Mouse (Mus musculus) forebrain, embryonic 16.5 days (tissue): ENCODE data around the gene Tpm1. TPM values are rescaled to one million over a fixed set of nuclear protein-coding genes. Genes with fewer than 3 reads are reported as not detected.
A peak's percentile ranks its signal among the peaks of the same experiment; 100 is the strongest.

Source experiments
- ATAC-seq: fragments of 200-750 bp; cut with Nextera tagmentation; 2 replicates; pipeline ENCODE4 v1.8.0; 2017; ENCODE audit warnings: mild to moderate bottlenecking, moderate library complexity
- H3K27ac ChIP-seq: fragments of 300-500 bp; sonication (generic); 2 replicates; pipeline ENCODE4 v1.5.1; 2014; ENCODE audit warnings: low read length, control low read depth
- H3K27me3 ChIP-seq: fragments of 300-500 bp; sonication (generic); replicated peaks from 2 replicates; pipeline ENCODE4 v1.6.1; 2014; ENCODE audit warnings: low read length; ENCODE audit not compliant: control insufficient read depth, insufficient read depth
- H3K36me3 ChIP-seq: fragments of 300-500 bp; sonication (generic); 2 replicates; pipeline ENCODE4 v1.6.1; 2014; ENCODE audit not compliant: control insufficient read depth, insufficient read depth
- H3K4me1 ChIP-seq: fragments of 300-500 bp; sonication (generic); replicated peaks from 2 replicates; pipeline ENCODE4 v1.6.1; 2014; ENCODE audit warnings: low read length; ENCODE audit not compliant: control insufficient read depth, insufficient read depth
- H3K4me2 ChIP-seq: fragments of 300-500 bp; sonication (generic); 2 replicates; pipeline ENCODE4 v1.6.1; 2014; ENCODE audit warnings: mild to moderate bottlenecking, low read length, control low read depth
- H3K4me3 ChIP-seq: fragments of 300-500 bp; sonication (generic); replicated peaks from 2 replicates; pipeline ENCODE4 v1.5.1; 2014; ENCODE audit warnings: mild to moderate bottlenecking, low read length, control low read depth
- H3K9ac ChIP-seq: fragments of 300-500 bp; sonication (generic); replicated peaks from 2 replicates; pipeline ENCODE4 v1.6.1; 2014; ENCODE audit warnings: low read depth, low read length, control low read depth
- H3K9me3 ChIP-seq: fragments of 300-500 bp; sonication (generic); 2 replicates; pipeline ENCODE4 v1.6.1; 2016; ENCODE audit warnings: low read length; ENCODE audit not compliant: control insufficient read depth
- WGBS: fragments of 180-500 bp; shearing (Covaris S2); extraction: QIAGEN DNeasy Blood & Tissue Kit; methylation state at CpG from one replicate; pipeline ENCODE4 v1.1.7; 2014; 5-methylcytosine and 5-hydroxymethylcytosine counted together
- polyA plus RNA-seq: library from polyadenylated mRNA; unstranded; fragments of >200 nt; fragmentation: Nextera tagmentation; extraction: Ambion mirVana; gene quantifications from 2 replicates; pipeline ENCODE4 v1.2.1, GENCODE M21; 2015

Gene Tpm1
- polyA plus RNA-seq, 1 experiment from 2014 or later = 120 TPM

DNA sequence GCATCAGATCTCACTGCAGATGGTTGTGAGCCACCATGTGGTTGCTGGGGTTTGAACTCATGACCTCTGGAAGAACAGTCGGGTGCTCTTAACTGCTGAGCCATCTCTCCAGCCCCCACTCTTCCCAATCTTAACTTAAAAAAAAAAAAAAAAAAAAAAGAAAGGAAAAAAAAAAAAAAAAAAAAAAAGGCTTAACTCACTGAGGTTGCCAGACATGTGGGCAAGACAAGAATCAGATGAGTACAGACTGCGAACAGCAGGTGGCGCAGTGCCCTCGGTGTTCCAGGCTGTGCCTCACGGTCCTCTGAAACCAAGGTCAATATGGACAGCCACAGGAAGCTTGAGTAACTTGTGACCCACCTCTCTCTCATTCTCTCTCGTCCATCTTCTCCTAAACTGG, 48.2 kb downstream of the Tpm1 start:
- H3K4me2 ChIP-seq = no peak overlapping the region
- peak; percentile 18; the same call in 1 of the 2 replicates for ATAC-seq
- H3K36me3 ChIP-seq = no peaks in the 10 kb centered on the region
- no peak overlapping the region for H3K27ac ChIP-seq
- no peak overlapping the region for H3K4me3 ChIP-seq
- H3K9me3 ChIP-seq = no peaks in the 10 kb centered on the region
- H3K9ac ChIP-seq = no peak overlapping the region
- no peaks in the 10 kb centered on the region for H3K27me3 ChIP-seq
- 4% methylated on average over 6 of the region's 6 CpGs for WGBS
- H3K4me1 ChIP-seq = no peaks in the 10 kb centered on the region

DNA sequence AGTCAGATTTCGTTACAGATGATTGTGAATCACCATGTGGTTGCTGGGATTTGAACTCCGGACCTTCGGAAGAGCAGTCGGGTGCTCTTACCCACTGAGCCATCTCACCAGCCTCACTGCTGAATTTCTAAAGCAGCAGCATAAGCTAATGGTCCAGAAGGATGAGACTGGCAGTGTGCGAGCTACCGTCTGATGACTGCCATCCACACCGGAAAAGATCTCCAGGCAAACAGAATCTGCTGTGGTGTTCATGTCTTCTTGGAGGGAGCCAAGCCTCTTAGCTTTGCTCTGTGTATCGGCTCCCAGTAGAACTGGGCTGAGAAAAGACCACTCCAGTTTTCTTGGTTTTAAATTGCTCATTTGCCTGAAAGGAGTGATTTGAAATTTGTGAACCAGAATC, 49.5 kb downstream of the Tpm1 start:
- Histone ChIP-seq H3K27ac (no peak overlapping the region), H3K4me3 (no peak overlapping the region), H3K4me1 (no peaks in the 10 kb centered on the region), H3K4me2 (no peak overlapping the region), H3K9ac (no peak overlapping the region), H3K9me3 (no peaks in the 10 kb centered on the region), H3K27me3 (no peaks in the 10 kb centered on the region), H3K36me3 (no peaks in the 10 kb centered on the region)
- ATAC-seq = peak; percentile 89
- WGBS = 81% methylated on average over 8 of the region's 8 CpGs

DNA sequence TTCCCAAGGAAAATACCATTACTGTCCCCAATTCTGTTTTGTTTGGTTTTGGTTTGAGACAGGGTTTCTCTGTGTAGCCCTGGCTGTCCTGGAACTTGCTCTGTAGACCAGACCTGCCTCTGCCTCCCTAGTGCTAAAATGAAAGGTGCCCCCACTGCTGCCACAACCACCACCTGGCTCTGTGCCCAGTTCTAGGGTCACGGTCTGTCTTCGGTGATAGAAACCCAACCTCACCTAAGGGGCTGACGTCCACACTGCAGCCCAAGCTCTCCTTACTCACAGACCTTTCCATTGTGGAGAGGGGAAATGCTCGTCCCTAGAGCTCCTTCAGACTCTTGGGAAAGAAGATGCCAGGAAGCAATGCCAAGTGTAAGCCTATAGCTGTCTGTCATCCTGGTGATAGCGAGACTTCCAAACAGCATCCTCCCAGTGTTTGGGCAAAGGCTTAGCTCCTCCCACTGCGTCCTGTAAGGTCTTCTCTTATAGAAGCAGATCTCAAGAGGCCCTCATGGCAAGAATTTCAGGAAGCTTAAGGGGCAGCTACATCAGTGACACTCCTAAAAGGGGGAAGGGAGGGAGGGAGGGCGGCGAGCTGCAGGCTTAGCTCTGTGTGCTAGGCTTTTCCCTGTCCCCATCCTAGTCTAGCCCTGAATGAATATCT, 57.3 kb downstream of the Tpm1 start:
- H3K27me3 ChIP-seq = 0 out of 2 replicates have a peak, but pooled peaks cover 2% of the 10 kb centered on the region
- no peaks in the 10 kb centered on the region for H3K36me3 ChIP-seq
- H3K27ac ChIP-seq = no peak overlapping the region
- WGBS = 82% methylated on average over 8 of the region's 8 CpGs
- no peak overlapping the region for H3K9ac ChIP-seq
- H3K4me1 ChIP-seq = no peaks in the 10 kb centered on the region
- H3K4me2 ChIP-seq = no peak overlapping the region
- H3K9me3 ChIP-seq = no peaks in the 10 kb centered on the region
- H3K4me3 ChIP-seq = no peak overlapping the region
- ATAC-seq = no peak

DNA sequence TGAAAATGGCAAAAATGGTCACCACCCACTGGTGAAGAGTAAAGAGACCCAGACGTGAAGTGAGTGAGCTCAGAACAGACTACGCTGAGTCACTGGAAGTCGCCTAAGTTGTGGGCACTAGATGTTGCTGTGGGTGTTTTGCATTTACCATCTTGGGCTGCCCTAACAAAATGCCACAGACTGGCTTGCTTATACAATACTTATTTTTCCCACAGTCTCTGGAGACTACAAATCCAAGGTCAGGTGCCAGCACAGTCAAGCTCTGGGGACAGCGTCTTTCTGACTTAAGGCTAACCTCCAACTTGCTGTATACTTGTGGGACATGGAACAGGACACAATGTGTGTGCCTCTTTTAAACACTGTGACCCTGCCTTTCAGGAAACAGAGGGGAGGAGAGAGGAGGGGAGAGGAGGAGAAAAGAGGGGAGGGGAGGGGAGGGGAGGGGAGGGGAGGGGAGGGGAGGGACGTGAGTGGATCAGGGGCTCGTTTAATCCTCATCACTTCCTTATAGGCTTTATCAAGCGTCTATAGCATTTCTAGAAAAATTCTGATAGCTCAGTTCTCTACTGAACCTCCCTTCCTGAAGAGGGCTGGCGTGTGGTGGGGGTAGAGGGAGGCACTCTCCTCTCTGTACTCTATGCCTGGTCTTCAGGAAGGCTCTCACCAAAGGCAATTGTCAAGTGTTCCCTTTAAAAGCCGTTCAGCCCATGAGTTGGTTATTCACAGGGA, 58.0 kb downstream of the Tpm1 start:
- no peak overlapping the region for H3K4me3 ChIP-seq
- no peaks in the 10 kb centered on the region for H3K4me1 ChIP-seq
- WGBS = 54% methylated on average over 9 of the region's 9 CpGs
- H3K27ac ChIP-seq = no peak overlapping the region
- ATAC-seq = no peak
- H3K4me2 ChIP-seq = no peak overlapping the region
- H3K36me3 ChIP-seq = no peaks in the 10 kb centered on the region
- no peak overlapping the region for H3K9ac ChIP-seq
- 0 out of 2 replicates have a peak, but pooled peaks cover 2% of the 10 kb centered on the region for H3K27me3 ChIP-seq
- H3K9me3 ChIP-seq = no peaks in the 10 kb centered on the region

DNA sequence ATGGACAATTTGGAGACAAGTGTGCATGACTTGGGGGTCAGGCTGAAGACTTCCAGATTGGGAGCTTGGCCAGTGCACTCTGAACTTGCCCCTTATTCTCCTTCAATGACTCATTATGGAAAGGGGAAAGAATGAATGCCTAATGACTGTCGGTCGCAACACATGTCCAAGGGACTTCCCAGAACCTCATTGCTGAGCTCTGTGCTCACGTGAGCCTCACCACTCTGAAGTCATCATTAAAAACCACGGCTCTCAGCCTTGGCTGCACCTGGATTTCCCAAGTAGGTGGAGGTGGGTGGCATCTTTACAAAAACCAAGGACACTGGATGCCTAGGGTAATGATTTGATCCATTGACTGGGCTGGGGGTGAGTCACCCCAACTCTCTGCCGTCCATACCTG, 59.2 kb downstream of the Tpm1 start:
- no peak for ATAC-seq
- Histone ChIP-seq H3K4me3 (no peak overlapping the region), H3K4me1 (no peaks in the 10 kb centered on the region), H3K9me3 (no peaks in the 10 kb centered on the region), H3K27me3 (0 out of 2 replicates have a peak, but pooled peaks cover 2% of the 10 kb centered on the region), H3K4me2 (no peak overlapping the region), H3K9ac (no peak overlapping the region), H3K27ac (no peak overlapping the region), H3K36me3 (no peaks in the 10 kb centered on the region)
- 91% methylated on average over 5 of the region's 5 CpGs for WGBS

DNA sequence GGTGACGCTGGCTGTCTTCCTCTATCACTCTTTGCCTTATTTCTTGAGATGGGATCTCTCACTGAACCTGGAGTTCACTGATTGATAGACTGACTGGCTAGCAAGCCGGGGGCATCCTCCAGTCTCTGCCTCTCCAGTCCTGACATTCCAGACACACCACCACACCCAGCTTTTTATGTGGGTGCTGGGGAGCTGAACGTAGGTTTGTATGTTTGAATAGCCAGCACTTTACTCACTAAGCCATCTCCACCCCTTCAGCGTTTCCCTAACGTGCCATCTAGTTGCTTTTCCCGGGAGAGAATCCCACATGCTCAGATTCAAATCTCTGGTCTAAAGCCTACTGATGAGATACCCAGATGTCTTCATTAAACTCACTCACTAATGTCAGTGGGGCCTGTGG, 59.6 kb downstream of the Tpm1 start:
- 89% methylated on average over 6 of the region's 6 CpGs for WGBS
- Histone ChIP-seq H3K4me2 (no peak overlapping the region), H3K9me3 (no peaks in the 10 kb centered on the region), H3K9ac (no peak overlapping the region), H3K36me3 (no peaks in the 10 kb centered on the region), H3K27me3 (0 out of 2 replicates have a peak, but pooled peaks cover 2% of the 10 kb centered on the region), H3K27ac (no peak overlapping the region), H3K4me1 (no peaks in the 10 kb centered on the region), H3K4me3 (no peak overlapping the region)
- no peak for ATAC-seq

DNA sequence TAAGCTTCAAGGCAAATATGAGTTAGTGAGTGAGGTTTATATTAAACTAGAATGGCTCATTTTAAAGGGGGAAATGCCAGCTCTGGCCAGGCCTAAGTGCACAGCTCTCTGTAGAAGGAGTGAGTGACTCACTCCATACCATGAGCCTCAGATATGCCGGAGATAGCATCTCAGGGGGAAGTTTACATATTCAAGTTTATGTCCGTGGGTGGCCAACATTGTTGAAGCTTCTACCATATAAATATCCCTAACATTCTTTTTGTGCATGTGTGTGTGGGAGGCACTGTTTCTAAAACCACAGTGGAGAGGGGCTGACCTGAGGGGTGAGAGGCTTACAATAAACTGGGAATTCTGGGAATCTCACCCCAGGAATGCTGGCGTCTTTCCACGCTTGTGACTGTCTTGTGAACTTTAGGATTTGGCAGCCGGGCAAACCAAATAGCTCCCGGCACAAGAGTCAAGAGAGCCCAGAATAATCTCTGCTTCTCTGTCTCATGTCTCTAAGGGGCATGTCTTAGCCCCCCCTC, 60.3 kb downstream of the Tpm1 start:
- Histone ChIP-seq H3K27ac (no peak overlapping the region), H3K36me3 (no peaks in the 10 kb centered on the region), H3K4me1 (no peaks in the 10 kb centered on the region), H3K4me2 (no peak overlapping the region), H3K9me3 (no peaks in the 10 kb centered on the region), H3K27me3 (0 out of 2 replicates have a peak, but pooled peaks cover 2% of the 10 kb centered on the region), H3K4me3 (no peak overlapping the region), H3K9ac (no peak overlapping the region)
- no peak for ATAC-seq
- WGBS = 55% methylated on average over 6 of the region's 6 CpGs

DNA sequence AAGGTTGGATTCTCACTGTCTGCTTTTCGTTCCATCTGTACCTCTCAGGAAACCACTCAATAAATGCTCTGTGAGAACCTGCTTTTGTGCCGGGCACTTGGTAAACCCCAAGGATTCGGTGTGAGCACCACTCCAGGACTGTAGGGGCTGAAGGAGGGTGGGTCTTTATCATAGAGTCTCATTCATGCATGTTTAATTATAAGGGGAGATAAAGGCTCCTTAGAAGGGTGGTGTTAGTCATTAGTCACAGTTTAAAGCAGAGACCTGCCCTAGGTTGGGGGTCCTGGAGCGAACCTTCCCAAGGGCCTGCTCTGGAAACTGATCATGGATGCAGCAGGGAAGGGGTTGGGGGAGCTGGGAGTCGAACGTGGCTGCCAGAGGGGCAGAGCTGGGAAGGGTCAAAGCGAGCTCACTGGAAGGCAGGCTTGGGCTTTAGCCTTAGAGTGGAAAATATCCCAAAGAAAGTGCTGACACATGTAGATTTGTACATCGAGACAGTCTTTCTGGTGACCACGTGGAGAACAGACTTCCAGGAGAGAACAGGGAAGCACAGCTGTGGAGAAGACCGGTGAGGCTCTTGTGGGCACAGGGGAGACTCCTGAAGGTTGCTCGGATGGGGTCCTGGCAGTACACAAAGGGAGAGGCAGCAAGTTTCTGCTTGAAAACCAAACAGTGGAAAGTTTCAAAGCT, 60.9 kb downstream of the Tpm1 start:
- Histone ChIP-seq H3K4me1 (no peaks in the 10 kb centered on the region), H3K4me2 (no peak overlapping the region), H3K36me3 (no peaks in the 10 kb centered on the region), H3K9me3 (no peaks in the 10 kb centered on the region), H3K27me3 (0 out of 2 replicates have a peak, but pooled peaks cover 2% of the 10 kb centered on the region), H3K27ac (no peak overlapping the region), H3K9ac (no peak overlapping the region), H3K4me3 (no peak overlapping the region)
- no peak for ATAC-seq
- 54% methylated on average over 11 of the region's 11 CpGs for WGBS

DNA sequence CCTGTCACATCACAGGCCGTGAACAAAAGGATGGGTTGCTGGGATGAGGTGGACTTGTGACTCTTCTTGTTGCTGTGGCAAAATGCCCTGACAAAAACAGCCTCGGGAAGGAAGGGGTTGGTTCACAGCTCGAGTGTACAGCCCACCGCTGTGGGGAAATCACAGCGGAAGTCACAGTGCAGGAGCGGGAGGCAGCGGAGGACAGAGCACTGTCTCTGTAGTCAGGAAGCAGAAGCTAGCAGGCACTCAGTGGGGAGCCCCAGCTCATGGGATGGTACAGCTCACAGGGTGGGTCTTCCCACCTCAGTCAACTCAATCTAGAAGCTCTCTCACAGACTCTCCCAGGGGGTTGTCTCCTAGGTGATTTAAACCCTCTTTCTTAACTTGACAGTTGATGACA, 63.8 kb downstream of the Tpm1 start:
- no peak overlapping the region for H3K9ac ChIP-seq
- H3K4me1 ChIP-seq = no peaks in the 10 kb centered on the region
- no peak for ATAC-seq
- no peak overlapping the region for H3K4me2 ChIP-seq
- H3K36me3 ChIP-seq = no peaks in the 10 kb centered on the region
- H3K27ac ChIP-seq = no peak overlapping the region
- H3K9me3 ChIP-seq = no peaks in the 10 kb centered on the region
- H3K27me3 ChIP-seq = 0 out of 2 replicates have a peak, but pooled peaks cover 2% of the 10 kb centered on the region
- 76% methylated on average over 7 of the region's 7 CpGs for WGBS
- no peak overlapping the region for H3K4me3 ChIP-seq
